Mouse (Mus musculus): Measurements from ENCODE around the gene Csrnp3. TPM values are rescaled to one million over a fixed set of nuclear protein-coding genes. Genes with fewer than 3 reads are reported as not detected.

Csrnp3 gene
- polyA plus RNA-seq, 1 experiment: 0.08 TPM

GRCm38 (mm10) chr2:66019235-66019634, 173.7 kb downstream of the Csrnp3 start:
- TF ChIP-seq CTCF (IDR thresholded peaks at IDR 0.05; ENCODE audit: borderline replicate concordance, control insufficient read depth, extremely low read depth, insufficient read depth, low read length, poor library complexity) (no peak), POLR2A (IDR thresholded peaks at IDR 0.05; ENCODE audit: control insufficient read depth, extremely low read depth, insufficient read depth, low read length, poor library complexity) (no peak)
- no peak for DNase-seq
- H3K4me3 ChIP-seq (ENCODE audit: control insufficient read depth, insufficient read depth, low read length): no peak overlapping the region
- no peaks in the 10 kb centered on the region for H3K27me3 ChIP-seq (ENCODE audit: control insufficient read depth, insufficient read depth, low read length)
- no peak overlapping the region for H3K27ac ChIP-seq (ENCODE audit: control insufficient read depth, insufficient read depth, low read length)
- no peaks in the 10 kb centered on the region for H3K36me3 ChIP-seq (ENCODE audit: control insufficient read depth, insufficient read depth, low read length)
- WGBS: 93% methylated on average over 19 of the region's 19 CpGs
- H3K4me1 ChIP-seq (replicated peaks; ENCODE audit: control insufficient read depth, insufficient read depth, low read length): no peaks in the 10 kb centered on the region

GRCm38 (mm10) chr2:66023419-66023818, 177.9 kb downstream of the Csrnp3 start:
- H3K4me3 ChIP-seq (ENCODE audit: control insufficient read depth, insufficient read depth, low read length): no peak overlapping the region
- no peaks in the 10 kb centered on the region for H3K36me3 ChIP-seq (ENCODE audit: control insufficient read depth, insufficient read depth, low read length)
- no peaks in the 10 kb centered on the region for H3K4me1 ChIP-seq (replicated peaks; ENCODE audit: control insufficient read depth, insufficient read depth, low read length)
- no peak overlapping the region for H3K27ac ChIP-seq (ENCODE audit: control insufficient read depth, insufficient read depth, low read length)
- DNase-seq: no peak
- TF ChIP-seq CTCF (IDR thresholded peaks at IDR 0.05; ENCODE audit: borderline replicate concordance, control insufficient read depth, extremely low read depth, insufficient read depth, low read length, poor library complexity) (no peak), POLR2A (IDR thresholded peaks at IDR 0.05; ENCODE audit: control insufficient read depth, extremely low read depth, insufficient read depth, low read length, poor library complexity) (no peak)
- no peaks in the 10 kb centered on the region for H3K27me3 ChIP-seq (ENCODE audit: control insufficient read depth, insufficient read depth, low read length)
- 87% methylated on average over 9 of the region's 9 CpGs for WGBS

GRCm38 (mm10) chr2:66024837-66025236, 179.3 kb downstream of the Csrnp3 start:
- H3K4me1 ChIP-seq (replicated peaks; ENCODE audit: control insufficient read depth, insufficient read depth, low read length): no peaks in the 10 kb centered on the region
- no peaks in the 10 kb centered on the region for H3K27me3 ChIP-seq (ENCODE audit: control insufficient read depth, insufficient read depth, low read length)
- DNase-seq: no peak
- H3K36me3 ChIP-seq (ENCODE audit: control insufficient read depth, insufficient read depth, low read length): no peaks in the 10 kb centered on the region
- 91% methylated on average over 6 of the region's 6 CpGs for WGBS
- no peak overlapping the region for H3K27ac ChIP-seq (ENCODE audit: control insufficient read depth, insufficient read depth, low read length)
- TF ChIP-seq CTCF (IDR thresholded peaks at IDR 0.05; ENCODE audit: borderline replicate concordance, control insufficient read depth, extremely low read depth, insufficient read depth, low read length, poor library complexity) (no peak), POLR2A (IDR thresholded peaks at IDR 0.05; ENCODE audit: control insufficient read depth, extremely low read depth, insufficient read depth, low read length, poor library complexity) (no peak)
- no peak overlapping the region for H3K4me3 ChIP-seq (ENCODE audit: control insufficient read depth, insufficient read depth, low read length)

- Histone ChIP-seq H3K4me1 (replicated peaks; ENCODE audit: control insufficient read depth, insufficient read depth, low read length) (no peaks in the 10 kb centered on the region), H3K27me3 (ENCODE audit: control insufficient read depth, insufficient read depth, low read length) (no peaks in the 10 kb centered on the region), H3K27ac (ENCODE audit: control insufficient read depth, insufficient read depth, low read length) (no peak overlapping the region), H3K36me3 (ENCODE audit: control insufficient read depth, insufficient read depth, low read length) (no peaks in the 10 kb centered on the region), H3K4me3 (ENCODE audit: control insufficient read depth, insufficient read depth, low read length) (no peak overlapping the region)
- no peak for DNase-seq
- TF ChIP-seq POLR2A (IDR thresholded peaks at IDR 0.05; ENCODE audit: control insufficient read depth, extremely low read depth, insufficient read depth, low read length, poor library complexity) (no peak), CTCF (IDR thresholded peaks at IDR 0.05; ENCODE audit: borderline replicate concordance, control insufficient read depth, extremely low read depth, insufficient read depth, low read length, poor library complexity) (no peak)
- 84% methylated on average over 5 of the region's 5 CpGs for WGBS
These were observed 183.2 kb downstream of the Csrnp3 start for GRCm38 (mm10) chr2:66028812-66029211.

GRCm38 (mm10) chr2:66034907-66035679, 189.5 kb downstream of the Csrnp3 start:
- Histone ChIP-seq H3K4me3 (ENCODE audit: control insufficient read depth, insufficient read depth, low read length) (no peak overlapping the region), H3K27ac (ENCODE audit: control insufficient read depth, insufficient read depth, low read length) (no peak overlapping the region), H3K36me3 (ENCODE audit: control insufficient read depth, insufficient read depth, low read length) (no peaks in the 10 kb centered on the region), H3K4me1 (replicated peaks; ENCODE audit: control insufficient read depth, insufficient read depth, low read length) (no peaks in the 10 kb centered on the region), H3K27me3 (ENCODE audit: control insufficient read depth, insufficient read depth, low read length) (no peaks in the 10 kb centered on the region)
- WGBS: 91% methylated on average over 9 of the region's 9 CpGs
- no peak for DNase-seq
- TF ChIP-seq POLR2A (IDR thresholded peaks at IDR 0.05; ENCODE audit: control insufficient read depth, extremely low read depth, insufficient read depth, low read length, poor library complexity) (no peak), CTCF (IDR thresholded peaks at IDR 0.05; ENCODE audit: borderline replicate concordance, control insufficient read depth, extremely low read depth, insufficient read depth, low read length, poor library complexity) (no peak)

GRCm38 (mm10) chr2:66040611-66041010, 195.0 kb downstream of the Csrnp3 start:
- no peak for DNase-seq
- H3K27me3 ChIP-seq (ENCODE audit: control insufficient read depth, insufficient read depth, low read length): no peaks in the 10 kb centered on the region
- TF ChIP-seq POLR2A (IDR thresholded peaks at IDR 0.05; ENCODE audit: control insufficient read depth, extremely low read depth, insufficient read depth, low read length, poor library complexity) (no peak), CTCF (IDR thresholded peaks at IDR 0.05; ENCODE audit: borderline replicate concordance, control insufficient read depth, extremely low read depth, insufficient read depth, low read length, poor library complexity) (no peak)
- no peak overlapping the region for H3K4me3 ChIP-seq (ENCODE audit: control insufficient read depth, insufficient read depth, low read length)
- no peak overlapping the region for H3K27ac ChIP-seq (ENCODE audit: control insufficient read depth, insufficient read depth, low read length)
- no peaks in the 10 kb centered on the region for H3K36me3 ChIP-seq (ENCODE audit: control insufficient read depth, insufficient read depth, low read length)
- H3K4me1 ChIP-seq (replicated peaks; ENCODE audit: control insufficient read depth, insufficient read depth, low read length): no peaks in the 10 kb centered on the region
